Mouse (Mus musculus) Patski (cell line): ENCODE results near the gene Nptx1. TPM values are rescaled to one million over a fixed set of nuclear protein-coding genes. Genes with fewer than 3 reads are reported as not detected.

Experiments used
- ATAC-seq: fragments of 100-300 bp; one replicate; pipeline ENCODE4 v1.8.0; 2021
- CTCF ChIA-PET: fragments of 350-600 bp; sonication (Branson Sonifier 250); formaldehyde crosslinking; loops from one replicate; lab custom pipeline; 2022; ENCODE audit warnings: inconsistent platforms; lab: Charles Lee
- POLR2A ChIA-PET: fragments of 350-600 bp; sonication (Branson Sonifier 250); formaldehyde crosslinking; loops from one replicate; lab custom pipeline; 2022; ENCODE audit warnings: antibody characterized with exemption, inconsistent platforms; lab: Charles Lee
- DNase-seq: peaks from one replicate; pipeline ENCODE4 v3.0.0-alpha.2; 2011; ENCODE audit warnings: low read depth, low spot score
- H3K27me3 ChIP-seq: fragments of 371-371 bp; one replicate; pipeline ENCODE4 v1.5.1; 2021
- CTCF ChIP-seq: fragments of 100-300 bp; IDR thresholded peaks from one replicate; pipeline ENCODE4 v1.5.1; 2021
- in situ Hi-C: fragments of 300-500 bp; cut with MboI; formaldehyde crosslinking; loops from 3 replicates; pipeline ENCODE4 v1.11.1; 2018; ENCODE audit warnings: low pct_unique_long_range_greater_than_20kb, mixed read lengths
- polyA plus RNA-seq: library from polyadenylated mRNA; unstranded; gene quantifications from one replicate; pipeline ENCODE4 v1.2.3, GENCODE M21; 2021

The Nptx1 gene
- polyA plus RNA-seq, 1 experiment from 2014 or later = 0.06 TPM

DNA sequence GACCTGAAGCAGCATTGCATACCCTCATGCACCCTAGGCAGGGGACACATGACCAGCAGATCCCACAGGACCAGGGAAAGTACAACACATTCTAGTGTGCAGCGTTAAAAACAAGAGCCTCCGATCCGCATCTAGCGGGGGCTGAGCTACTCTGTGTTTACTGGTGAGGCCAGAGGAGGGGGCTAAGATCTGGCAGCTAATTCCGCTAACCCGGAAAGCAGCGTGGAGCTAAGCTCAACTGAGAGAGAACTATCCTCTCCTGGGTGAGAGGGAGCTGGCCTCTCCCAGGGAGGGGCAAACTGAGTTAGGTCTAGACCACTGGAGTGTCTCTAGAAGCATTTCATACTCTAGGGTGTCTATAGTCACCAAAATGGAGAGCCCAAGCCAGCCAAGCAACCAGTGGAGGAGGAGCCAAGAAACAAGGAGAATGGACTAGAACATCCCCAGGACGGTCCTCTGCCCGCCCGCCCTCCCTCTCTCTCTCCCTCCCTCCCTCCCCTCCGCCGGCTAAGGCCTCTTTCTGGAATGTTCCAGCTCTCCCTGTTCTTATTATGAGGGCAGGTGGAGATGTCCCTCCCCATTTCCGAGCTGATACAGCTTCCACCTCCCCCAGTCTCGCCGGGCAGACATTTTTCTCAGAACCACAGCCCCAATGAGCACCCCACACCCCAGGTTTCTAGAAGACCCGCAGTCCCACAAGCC is 3.6 kb downstream of the Nptx1 start:
- ATAC-seq (no peak), DNase-seq (no peak)
- POLR2A ChIA-PET = no interaction called here
- peaks cover 84% of the 10 kb centered on the region for H3K27me3 ChIP-seq
- CTCF ChIA-PET = no interaction called here
- TF ChIP-seq CTCF = no peak
- in situ Hi-C loops = no loop called here

DNA sequence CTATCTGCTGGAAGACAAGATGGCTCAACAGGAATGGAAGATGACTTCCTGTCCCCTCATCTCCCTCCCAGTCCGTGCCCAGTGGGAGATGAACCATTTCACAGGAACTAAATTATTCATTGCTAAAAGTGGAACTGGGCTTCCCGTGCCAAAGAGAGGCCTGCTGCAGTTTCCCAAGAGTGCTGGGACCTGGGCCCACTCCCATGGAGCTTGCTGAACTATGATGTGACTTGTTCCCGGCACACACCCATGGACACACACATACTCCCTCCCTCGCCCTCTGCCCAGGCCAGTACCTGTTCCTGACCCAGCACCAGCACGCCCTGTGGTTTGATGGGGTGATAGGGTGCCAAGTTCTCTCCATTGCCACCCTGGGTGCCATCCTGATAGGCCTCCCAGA is 4.7 kb downstream of the Nptx1 start:
- CTCF ChIA-PET = interaction anchor here (0.8 kb wide), 1 partner anchor 35 kb away, joined by 4 read pairs; no protein-coding TSS in a partner anchor
- ATAC-seq (no peak), DNase-seq (no peak)
- no peak for TF ChIP-seq CTCF
- in situ Hi-C loops = no loop called here
- peaks cover 77% of the 10 kb centered on the region for H3K27me3 ChIP-seq
- POLR2A ChIA-PET = no interaction called here

DNA sequence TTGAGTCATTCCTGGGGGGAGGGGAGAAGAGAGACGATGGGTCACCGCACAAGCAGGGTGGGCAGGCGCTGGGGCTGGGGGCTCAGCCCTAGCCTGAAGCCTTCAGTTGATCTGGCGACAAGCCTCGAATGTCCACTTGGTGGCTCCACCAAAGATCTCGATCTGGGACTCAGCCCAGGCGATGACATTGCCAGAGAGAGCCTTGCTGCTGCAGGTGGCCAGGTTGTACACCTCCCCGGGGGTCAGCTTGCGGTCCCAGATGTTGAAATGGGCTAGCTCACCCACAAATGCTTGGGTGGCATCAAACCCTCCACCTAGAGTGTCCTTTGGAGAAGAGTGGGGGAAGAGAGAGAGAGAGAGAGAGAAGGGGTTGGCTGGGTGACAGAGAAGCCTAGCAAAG is 5.2 kb downstream of the Nptx1 start:
- ATAC-seq (no peak), DNase-seq (no peak)
- in situ Hi-C loops = no loop called here
- CTCF ChIA-PET = interaction anchor here (0.8 kb wide), 1 partner anchor 36 kb away, joined by 4 read pairs; no protein-coding TSS in a partner anchor
- POLR2A ChIA-PET = no interaction called here
- no peak for TF ChIP-seq CTCF
- H3K27me3 ChIP-seq = peaks cover 76% of the 10 kb centered on the region

DNA sequence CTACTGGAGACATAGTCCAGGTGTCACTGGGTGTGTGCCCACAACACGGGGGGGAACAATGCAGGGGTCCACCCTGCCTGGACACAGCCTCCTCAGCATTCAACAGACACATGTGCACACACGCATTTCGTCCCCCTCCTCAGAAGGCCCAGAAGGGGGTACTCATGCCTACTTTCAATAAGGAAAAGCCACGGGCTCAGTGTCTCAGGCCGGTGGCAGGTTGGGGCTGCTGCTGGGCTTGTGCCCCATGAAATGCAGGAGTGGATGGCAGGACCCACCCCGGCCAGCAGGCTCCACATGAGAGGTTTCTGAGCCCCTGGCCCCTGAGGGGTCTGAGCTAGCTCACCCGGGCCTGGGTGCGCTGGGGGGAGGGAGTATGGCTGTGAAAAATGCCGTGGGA is 6.5 kb downstream of the Nptx1 start:
- peaks cover 63% of the 10 kb centered on the region for H3K27me3 ChIP-seq
- POLR2A ChIA-PET = no interaction called here
- in situ Hi-C loops = no loop called here
- ATAC-seq (no peak), DNase-seq (no peak)
- CTCF ChIA-PET = no interaction called here
- no peak for TF ChIP-seq CTCF

DNA sequence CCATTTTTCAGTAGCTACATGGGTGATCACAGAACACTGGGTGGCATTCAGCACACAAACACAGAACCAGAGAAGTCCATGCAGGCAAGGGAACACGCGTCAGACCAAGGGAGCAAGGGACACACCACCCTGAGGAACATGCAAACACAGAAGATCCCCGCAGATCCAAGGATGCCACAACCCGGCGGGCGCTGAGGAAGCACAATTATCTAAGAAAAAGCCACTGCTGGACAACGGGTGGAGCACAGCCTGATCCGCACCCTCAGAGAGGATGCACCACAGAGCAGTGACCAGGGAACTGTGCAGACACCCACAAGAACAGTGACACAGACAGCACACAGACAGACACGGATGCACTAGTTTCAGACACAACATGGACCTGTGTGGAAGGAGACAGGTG is 7.0 kb downstream of the Nptx1 start:
- DNase-seq = no peak
- peaks cover 60% of the 10 kb centered on the region for H3K27me3 ChIP-seq
- CTCF ChIA-PET = no interaction called here
- no peak for ATAC-seq
- POLR2A ChIA-PET = no interaction called here
- no peak for TF ChIP-seq CTCF
- in situ Hi-C loops = no loop called here

DNA sequence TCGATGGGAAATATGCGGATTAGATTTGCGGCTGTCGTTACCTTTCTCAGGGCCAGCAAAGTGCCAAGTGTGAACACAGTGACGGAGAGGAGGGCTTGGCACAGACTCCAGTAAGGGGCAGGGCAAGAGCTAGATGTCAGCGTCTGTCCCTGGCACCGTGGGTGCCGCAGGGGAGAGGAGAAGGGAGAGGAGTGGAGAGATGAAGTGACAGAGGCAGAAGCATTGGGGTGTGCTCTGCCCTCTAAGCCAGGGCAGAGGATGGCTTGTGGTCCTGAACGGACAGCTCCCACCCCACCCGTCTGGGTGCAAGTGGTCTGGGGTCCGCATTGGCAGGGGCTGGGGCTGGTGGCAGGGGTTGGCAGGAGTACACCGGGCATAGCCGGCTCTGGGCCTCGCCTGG is 7.6 kb downstream of the Nptx1 start:
- CTCF ChIA-PET = no interaction called here
- DNase-seq (no peak), ATAC-seq (no peak)
- POLR2A ChIA-PET = no interaction called here
- in situ Hi-C loops = no loop called here
- H3K27me3 ChIP-seq = peaks cover 54% of the 10 kb centered on the region
- no peak for TF ChIP-seq CTCF

DNA sequence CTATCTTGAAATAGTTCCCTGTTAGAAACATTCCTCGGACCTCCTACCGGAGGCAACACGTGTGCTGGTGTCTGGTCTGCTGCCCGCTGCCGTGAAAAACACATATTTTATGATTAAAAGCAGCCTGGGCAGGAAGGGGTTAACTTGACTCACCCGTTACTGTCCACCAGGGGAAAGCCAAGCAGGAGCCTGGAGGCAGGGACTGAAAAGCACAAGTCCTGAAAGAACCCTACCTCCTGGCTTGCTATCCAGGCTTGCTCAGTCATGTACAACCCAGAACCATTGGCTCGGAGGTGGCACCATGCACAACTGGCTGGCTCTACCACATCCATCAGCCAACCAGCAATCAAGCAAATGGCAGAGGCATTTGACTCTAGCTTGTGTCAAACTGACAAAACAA is 13.8 kb downstream of the Nptx1 start:
- in situ Hi-C loops = no loop called here
- CTCF ChIA-PET = interaction anchor here (1.6 kb wide), 1 partner anchor 12 kb away, joined by 4 read pairs; no protein-coding TSS in a partner anchor
- ATAC-seq (no peak), DNase-seq (no peak)
- POLR2A ChIA-PET = no interaction called here
- TF ChIP-seq CTCF = no peak
- H3K27me3 ChIP-seq = peaks cover 21% of the 10 kb centered on the region

DNA sequence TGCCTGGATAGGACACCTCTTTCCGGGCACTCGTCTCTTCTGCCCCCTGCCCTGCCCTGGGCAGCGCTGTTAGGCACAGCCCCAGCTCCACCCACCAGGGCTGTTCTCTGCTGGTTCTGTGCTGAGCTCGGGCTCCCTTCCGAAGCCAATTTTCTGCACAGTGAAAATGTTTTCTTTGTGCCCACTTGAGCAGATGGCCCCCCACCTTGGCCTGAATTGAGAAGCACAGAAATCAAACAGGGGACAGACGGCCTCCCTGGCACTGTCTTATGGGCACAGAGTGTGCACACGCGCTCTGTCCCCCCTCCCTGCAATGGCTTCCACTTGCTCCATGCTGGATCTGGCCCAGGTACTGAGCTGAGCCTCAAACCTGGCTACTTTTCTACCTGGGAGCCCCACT is 15.1 kb downstream of the Nptx1 start:
- CTCF ChIA-PET = no interaction called here
- no peak for TF ChIP-seq CTCF
- ATAC-seq = no peak
- POLR2A ChIA-PET = no interaction called here
- no peak for DNase-seq
- H3K27me3 ChIP-seq = peaks cover 19% of the 10 kb centered on the region
- in situ Hi-C loops = no loop called here

DNA sequence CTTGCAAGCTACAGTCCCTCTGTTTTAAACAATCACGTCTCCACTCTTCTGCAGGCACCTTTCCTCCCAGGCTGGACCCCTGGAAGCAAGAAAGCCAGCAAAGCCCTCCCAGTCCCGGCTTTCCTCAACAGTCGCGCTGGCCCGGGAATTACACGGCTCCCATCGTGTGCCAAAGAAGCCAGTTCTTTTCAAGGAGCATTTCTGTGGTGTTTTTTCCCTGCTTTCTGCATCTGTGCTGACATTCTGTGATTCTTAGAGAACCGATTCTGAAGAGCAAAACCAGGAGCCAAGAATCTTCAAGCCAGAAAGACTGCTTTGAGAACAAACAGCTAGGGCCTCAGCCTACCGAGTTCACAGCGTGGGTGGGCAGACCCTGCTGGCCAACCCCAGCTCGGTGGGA is 18.6 kb downstream of the Nptx1 start:
- ATAC-seq (no peak), DNase-seq (no peak)
- no peak for TF ChIP-seq CTCF
- peaks cover 23% of the 10 kb centered on the region for H3K27me3 ChIP-seq
- ChIA-PET CTCF (no interaction called here), POLR2A (no interaction called here)
- in situ Hi-C loops = no loop called here

DNA sequence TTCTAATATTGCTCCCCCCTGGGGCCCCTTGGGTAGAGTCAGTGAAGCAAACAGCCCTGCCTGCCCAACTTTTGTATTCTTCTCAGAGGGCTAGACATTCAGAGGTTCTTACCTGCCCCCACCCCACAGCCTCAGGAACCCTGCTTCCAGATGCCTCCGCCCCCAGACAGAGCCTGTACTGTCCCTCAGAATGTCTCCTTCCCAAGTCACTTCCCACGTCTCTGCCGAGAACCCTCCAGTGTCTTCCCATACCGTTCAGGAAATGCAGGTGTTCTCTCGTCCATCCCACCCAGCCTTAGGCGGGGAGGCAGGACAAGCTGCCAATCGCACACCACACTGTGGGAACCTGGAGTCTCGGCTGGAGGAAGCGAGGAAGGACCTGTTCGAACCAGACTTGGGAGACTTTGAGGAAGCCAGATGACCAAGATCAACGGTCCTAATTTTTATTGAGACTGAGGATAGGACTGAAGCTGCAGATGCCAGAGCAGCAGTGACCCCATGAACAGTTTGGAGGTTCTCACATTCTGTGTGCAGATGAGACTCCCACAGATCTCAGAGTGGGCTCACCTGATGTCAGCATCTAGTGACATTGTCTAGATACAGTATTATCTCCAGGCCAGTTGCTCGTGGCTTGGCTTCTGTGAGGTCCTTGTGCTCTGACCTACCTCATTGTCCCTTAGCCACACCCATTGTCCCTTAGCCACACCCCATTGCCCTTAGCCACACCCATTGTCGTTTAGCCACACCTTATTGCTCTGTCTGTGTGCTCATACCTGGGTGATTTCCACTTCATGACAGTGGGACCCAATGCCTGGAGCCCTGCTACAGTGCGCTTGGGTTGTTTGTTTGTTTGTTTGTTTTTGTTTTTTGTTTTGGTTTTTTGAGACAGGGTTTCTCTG is 21.2 kb downstream of the Nptx1 start:
- POLR2A ChIA-PET = no interaction called here
- CTCF ChIA-PET = no interaction called here
- peaks cover 16% of the 10 kb centered on the region for H3K27me3 ChIP-seq
- no peak for TF ChIP-seq CTCF
- no peak for ATAC-seq
- DNase-seq = no peak
- in situ Hi-C loops = no loop called here

DNA sequence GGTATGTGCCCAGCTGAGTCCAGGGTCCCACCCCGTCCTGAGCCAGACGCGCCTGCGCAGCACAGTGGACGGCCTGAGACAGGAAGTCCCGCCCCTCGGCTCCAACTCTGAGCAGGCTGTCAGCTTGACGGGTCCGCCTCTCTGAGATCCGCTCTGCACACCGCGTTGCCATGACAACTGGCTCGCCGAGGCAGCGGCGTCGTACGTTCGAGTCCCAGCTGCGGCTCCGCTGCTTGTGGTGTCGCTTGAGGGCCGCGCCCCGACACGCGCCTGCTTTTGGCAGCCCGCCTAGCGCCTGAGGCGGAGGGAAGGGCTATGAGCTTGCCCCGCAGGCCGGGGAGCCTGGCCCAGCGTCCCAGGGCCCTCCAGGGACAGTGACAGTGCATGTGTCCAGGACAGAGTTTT is 23.0 kb downstream of the Nptx1 start:
- DNase-seq (no peak), ATAC-seq (no peak)
- in situ Hi-C loops = no loop called here
- ChIA-PET CTCF (no interaction called here), POLR2A (no interaction called here)
- H3K27me3 ChIP-seq = peaks cover 13% of the 10 kb centered on the region
- TF ChIP-seq CTCF = no peak
